Mouse (Mus musculus) myocyte (in vitro differentiated cells): ENCODE results near the gene Cerk. TPM values are rescaled to one million over a fixed set of nuclear protein-coding genes. Genes with fewer than 3 reads are reported as not detected.

Experiments
- H3K27me3 ChIP-seq: one replicate; pipeline ENCODE4 v1.6.1; 2011; ENCODE audit not compliant: control insufficient read depth, insufficient read depth, insufficient read length
- H3K36me3 ChIP-seq: one replicate; pipeline ENCODE4 v1.6.1; 2011; ENCODE audit not compliant: control insufficient read depth, insufficient read depth
- H3K4me2 ChIP-seq: one replicate; pipeline ENCODE4 v1.6.1; 2011; ENCODE audit warnings: low read depth, control low read depth
- H3K4me3 ChIP-seq: one replicate; pipeline ENCODE4 v1.5.1; 2011; ENCODE audit warnings: mild to moderate bottlenecking, control low read depth, moderate library complexity
- H3K79me2 ChIP-seq: one replicate; pipeline ENCODE4 v1.6.1; 2011; ENCODE audit not compliant: control insufficient read depth, insufficient read depth
- H3ac ChIP-seq: one replicate; pipeline ENCODE4 v1.6.1; 2011; ENCODE audit not compliant: control insufficient read depth, insufficient read length
- CEBPB ChIP-seq: IDR thresholded peaks from 2 replicates; pipeline ENCODE4 v1.6.1; 2011; ENCODE audit warnings: mild to moderate bottlenecking, moderate library complexity; ENCODE audit not compliant: poor library complexity, insufficient read depth, severe bottlenecking
- E2F4 ChIP-seq: IDR thresholded peaks from one replicate; pipeline ENCODE4 v1.6.1; 2011; ENCODE audit warnings: mild to moderate bottlenecking, control low read depth, moderate library complexity; ENCODE audit not compliant: insufficient read depth
- MAX ChIP-seq: IDR thresholded peaks from one replicate; pipeline ENCODE4 v1.6.1; 2011; ENCODE audit warnings: low read depth, mild to moderate bottlenecking, control low read depth
- MYOD1 ChIP-seq, 3 experiments: IDR thresholded peaks; one replicate each; pipeline ENCODE4 v1.6.1; 2011; ENCODE audit warnings: control low read depth in 2 of 3, low read depth in 2 of 3, mild to moderate bottlenecking in 2 of 3, moderate library complexity in 1 of 3; ENCODE audit not compliant: insufficient read length in 2 of 3, control insufficient read depth in 1 of 3
- MYOG ChIP-seq, 3 experiments: IDR thresholded peaks; one replicate each; pipeline ENCODE4 v1.6.1; 2011; ENCODE audit warnings: control low read depth in 2 of 3, low read depth in 2 of 3, mild to moderate bottlenecking in 2 of 3; ENCODE audit not compliant: insufficient read length in 2 of 3, control insufficient read depth in 1 of 3, insufficient read depth in 1 of 3
- POLR2A ChIP-seq: IDR thresholded peaks from one replicate; pipeline ENCODE4 v1.6.1; 2011; ENCODE audit warnings: low read depth, mild to moderate bottlenecking, control low read depth, moderate library complexity; ENCODE audit not compliant: insufficient read length
- POLR2AphosphoS2 ChIP-seq: IDR thresholded peaks from one replicate; pipeline ENCODE4 v1.6.1; 2011; ENCODE audit warnings: low read depth, control low read depth; ENCODE audit not compliant: insufficient read length
- REST ChIP-seq: IDR thresholded peaks from one replicate; pipeline ENCODE4 v1.6.1; 2011; ENCODE audit warnings: mild to moderate bottlenecking, control low read depth, moderate library complexity; ENCODE audit not compliant: insufficient read depth, insufficient read length
- SRF ChIP-seq: IDR thresholded peaks from one replicate; pipeline ENCODE4 v1.6.1; 2011; ENCODE audit warnings: low read depth; ENCODE audit not compliant: control insufficient read depth, insufficient read length
- TCF12 ChIP-seq: IDR thresholded peaks from one replicate; pipeline ENCODE4 v1.6.1; 2011; ENCODE audit warnings: mild to moderate bottlenecking, control low read depth; ENCODE audit not compliant: poor library complexity, insufficient read depth, severe bottlenecking
- TCF3 ChIP-seq: IDR thresholded peaks from one replicate; pipeline ENCODE4 v1.6.1; 2011; ENCODE audit warnings: low read depth, control low read depth; ENCODE audit not compliant: insufficient read length
- USF1 ChIP-seq: IDR thresholded peaks from one replicate; pipeline ENCODE4 v1.6.1; 2011; ENCODE audit warnings: low read depth, mild to moderate bottlenecking, control low read depth, moderate library complexity
- polyA plus RNA-seq: library from polyadenylated mRNA; unstranded; fragments of >200 nt; fragmentation: generic; extraction: Trizol; gene quantifications from one replicate; pipeline ENCODE4 v1.2.1, GENCODE M21; 2012; ENCODE audit warnings: missing spikeins

Cerk gene
- polyA plus RNA-seq, 1 experiment: 13.8 TPM

DNA sequence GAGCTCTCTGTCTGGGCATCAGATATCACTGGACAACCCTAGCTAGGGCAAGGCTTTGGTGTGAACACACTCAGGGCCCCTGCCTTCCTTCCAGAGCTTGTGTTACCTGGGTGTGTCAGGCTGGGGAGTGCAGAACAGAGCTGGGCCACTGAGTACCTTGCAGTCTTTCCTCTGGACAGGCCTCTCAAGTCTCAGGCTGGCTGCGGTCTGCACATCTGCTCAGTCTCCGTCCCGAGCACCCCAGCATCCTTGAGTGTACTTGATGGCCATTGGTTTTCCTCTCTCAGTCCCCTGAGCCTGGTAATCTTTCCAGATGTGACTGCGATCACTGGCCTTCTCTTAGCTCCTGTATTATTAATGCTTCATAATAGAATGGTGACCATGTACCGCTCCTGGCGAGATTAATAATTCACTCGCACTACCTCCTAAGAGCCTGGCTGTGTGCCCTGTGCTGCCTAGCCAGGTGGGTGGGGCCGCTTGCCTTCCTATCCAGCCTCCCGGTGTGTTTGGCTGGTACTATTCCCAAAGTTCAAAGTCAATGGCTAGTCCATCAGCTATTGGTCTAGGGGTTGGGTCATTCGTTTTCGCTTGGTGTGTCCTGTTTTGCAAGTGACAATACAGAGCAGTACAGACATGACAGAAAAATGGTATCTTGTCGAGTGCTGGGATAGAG lies 93.8 kb downstream of the Cerk start:
- Histone ChIP-seq H3K4me3 (no peak overlapping the region), H3K27me3 (no peaks in the 10 kb centered on the region), H3K4me2 (no peak overlapping the region), H3ac (no peak overlapping the region), H3K36me3 (peaks cover 11% of the 10 kb centered on the region), H3K79me2 (peaks cover 25% of the 10 kb centered on the region)
- no peak for TF ChIP-seq E2F4
- no peak for TF ChIP-seq TCF12
- TF ChIP-seq USF1: no peak
- no peak for TF ChIP-seq MYOG (IDR thresholded peaks at IDR 0.05; ENCODE audit: control insufficient read depth in 1 of 3, insufficient read depth in 1 of 3, insufficient read length in 2 of 3, low read depth in 2 of 3)

DNA sequence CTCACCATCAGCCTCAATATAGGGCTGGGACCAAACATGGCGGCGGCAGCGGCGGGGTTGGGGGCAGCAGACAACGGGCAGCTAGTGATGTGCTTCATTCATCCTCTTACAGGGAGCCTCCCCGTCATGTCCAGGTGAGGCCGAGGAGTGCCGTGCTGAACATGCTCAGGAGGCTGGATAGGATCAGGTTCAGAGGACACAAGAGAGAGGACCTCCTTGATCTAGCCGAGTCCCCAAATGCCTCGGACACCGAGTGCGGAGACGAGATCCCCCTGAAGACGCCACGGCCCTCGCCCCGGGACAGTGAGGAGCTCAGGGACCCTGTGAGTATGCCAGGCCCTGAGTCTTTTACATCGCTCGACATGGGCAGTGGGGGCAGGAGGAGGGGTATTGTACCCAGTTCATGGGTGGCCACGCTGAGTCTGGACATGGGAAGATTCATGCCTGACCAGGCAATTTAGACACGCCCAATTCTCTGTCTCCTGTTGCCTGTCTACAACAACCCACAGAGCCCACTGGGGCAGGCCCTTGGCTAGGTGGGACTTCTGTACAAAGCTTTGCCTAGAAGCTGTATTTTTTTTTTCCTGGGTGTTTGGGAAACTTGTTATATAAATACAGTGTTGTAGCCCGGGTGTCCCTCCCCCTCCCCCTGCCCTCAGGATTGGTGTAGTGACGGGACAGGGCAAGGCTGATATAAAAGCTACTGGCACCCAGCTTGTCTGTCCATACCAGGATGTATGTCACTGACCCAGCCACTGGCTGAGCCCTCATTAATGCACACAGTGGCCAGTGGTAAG lies 94.5 kb downstream of the Cerk start:
- Histone ChIP-seq H3K4me3 (no peak overlapping the region), H3K4me2 (no peak overlapping the region), H3ac (no peak overlapping the region), H3K36me3 (peaks cover 11% of the 10 kb centered on the region), H3K79me2 (peaks cover 30% of the 10 kb centered on the region), H3K27me3 (no peaks in the 10 kb centered on the region)
- TF ChIP-seq MYOD1 (IDR thresholded peaks at IDR 0.05; ENCODE audit: control insufficient read depth in 1 of 3, insufficient read length in 2 of 3, low read depth in 2 of 3) (peak in 1 of 3 experiments; percentile 2), USF1 (no peak)

- H3K27me3 ChIP-seq: no peaks in the 10 kb centered on the region
- no peak overlapping the region for H3K4me3 ChIP-seq
- TF ChIP-seq E2F4: no peak
- TF ChIP-seq TCF12: no peak
- no peak for TF ChIP-seq POLR2A
- no peak for TF ChIP-seq MYOG (IDR thresholded peaks at IDR 0.05; ENCODE audit: control insufficient read depth in 1 of 3, insufficient read depth in 1 of 3, insufficient read length in 2 of 3, low read depth in 2 of 3)
- no peak for TF ChIP-seq POLR2AphosphoS2
- TF ChIP-seq SRF: no peak
- no peak for TF ChIP-seq REST
- TF ChIP-seq CEBPB: no peak
- no peak for TF ChIP-seq MAX
- no peak for TF ChIP-seq MYOD1 (IDR thresholded peaks at IDR 0.05; ENCODE audit: control insufficient read depth in 1 of 3, insufficient read length in 2 of 3, low read depth in 2 of 3)
- TF ChIP-seq USF1: no peak
- TF ChIP-seq TCF3: no peak
- peaks cover 30% of the 10 kb centered on the region for H3K79me2 ChIP-seq
- H3K4me2 ChIP-seq: peak overlapping the region; percentile 68
- peaks cover 11% of the 10 kb centered on the region for H3K36me3 ChIP-seq
- no peak overlapping the region for H3ac ChIP-seq
Measured at GRCm38 (mm10) chr15:86090578-86090977, 95.4 kb downstream of the Cerk start.

GRCm38 (mm10) chr15:86089991-86090529 lies 95.9 kb downstream of the Cerk start:
- no peak overlapping the region for H3K4me3 ChIP-seq
- H3K36me3 ChIP-seq: peaks cover 11% of the 10 kb centered on the region
- H3K79me2 ChIP-seq: peaks cover 33% of the 10 kb centered on the region
- no peak overlapping the region for H3ac ChIP-seq
- H3K4me2 ChIP-seq: peak overlapping the region; percentile 68
- peak; percentile 83 for TF ChIP-seq CEBPB
- no peak for TF ChIP-seq REST
- peak in 2 of 3 experiments; percentile 45 to 76 for TF ChIP-seq MYOG (IDR thresholded peaks at IDR 0.05; ENCODE audit: control insufficient read depth in 1 of 3, insufficient read depth in 1 of 3, insufficient read length in 2 of 3, low read depth in 2 of 3)
- no peak for TF ChIP-seq POLR2A
- TF ChIP-seq TCF3: no peak
- no peak for TF ChIP-seq POLR2AphosphoS2
- no peak for TF ChIP-seq USF1
- TF ChIP-seq SRF: no peak
- peak; percentile 68 for TF ChIP-seq E2F4
- TF ChIP-seq TCF12: peak; percentile 58
- no peak for TF ChIP-seq MAX
- TF ChIP-seq MYOD1 (IDR thresholded peaks at IDR 0.05; ENCODE audit: control insufficient read depth in 1 of 3, insufficient read length in 2 of 3, low read depth in 2 of 3): peak in 2 of 3 experiments; percentile 17 to 37
- no peaks in the 10 kb centered on the region for H3K27me3 ChIP-seq

Other genes starting within 250 kb of the Cerk start
- gene Celsr1, start 152.4 kb downstream of the Cerk start, polyA plus RNA-seq: 0.06 TPM
- gene Gramd4, start 128.4 kb downstream of the Cerk start, polyA plus RNA-seq: 15.0 TPM
- 30.5 TPM for gene Tbc1d22a, start 28.3 kb upstream of the Cerk start, polyA plus RNA-seq